Mouse (Mus musculus) liver, postnatal 0 days (tissue): ENCODE results near the gene Obp2a. TPM values are rescaled to one million over a fixed set of nuclear protein-coding genes. Genes with fewer than 3 reads are reported as not detected.
A peak's percentile ranks its signal among the peaks of the same experiment; 100 is the strongest.

Experiments used
- ATAC-seq: fragments of 200-750 bp; cut with Nextera tagmentation; 2 replicates; pipeline ENCODE4 v1.8.0; 2017; ENCODE audit warnings: mild to moderate bottlenecking, moderate library complexity
- DNase-seq: peaks from one replicate; pipeline ENCODE4 v3.0.0-alpha.2; 2016
- H3K27ac ChIP-seq: fragments of 300-500 bp; sonication (generic); 2 replicates; pipeline ENCODE4 v1.5.1; 2014; ENCODE audit warnings: antibody characterized with exemption, moderate library complexity, mild to moderate bottlenecking, low read depth
- H3K27me3 ChIP-seq: fragments of 300-500 bp; sonication (generic); 2 replicates; pipeline ENCODE4 v1.6.1; 2014; ENCODE audit warnings: low read length, control low read depth, mixed read lengths; ENCODE audit not compliant: insufficient read depth
- H3K36me3 ChIP-seq: fragments of 300-500 bp; sonication (generic); replicated peaks from 2 replicates; pipeline ENCODE4 v1.6.1; 2014; ENCODE audit warnings: mild to moderate bottlenecking, control low read depth, low read length, moderate library complexity, mixed read lengths; ENCODE audit not compliant: insufficient read depth
- H3K4me1 ChIP-seq: fragments of 300-500 bp; sonication (generic); 2 replicates; pipeline ENCODE4 v1.6.1; 2014; ENCODE audit warnings: antibody characterized with exemption, mild to moderate bottlenecking, control low read depth; ENCODE audit not compliant: insufficient read depth
- H3K4me2 ChIP-seq: fragments of 300-500 bp; sonication (generic); 2 replicates; pipeline ENCODE4 v1.6.1; 2014; ENCODE audit warnings: low read depth, mild to moderate bottlenecking, low read length, moderate library complexity, mixed read lengths
- H3K4me3 ChIP-seq: fragments of 300-500 bp; sonication (generic); 2 replicates; pipeline ENCODE4 v1.5.1; 2014; ENCODE audit warnings: low read depth, low read length
- H3K9ac ChIP-seq: fragments of 300-500 bp; sonication (generic); replicated peaks from 2 replicates; pipeline ENCODE4 v1.6.1; 2014; ENCODE audit warnings: mild to moderate bottlenecking, moderate library complexity
- H3K9me3 ChIP-seq: fragments of 300-500 bp; sonication (generic); 2 replicates; pipeline ENCODE4 v1.6.1; 2016; ENCODE audit warnings: mild to moderate bottlenecking, control low read depth, low read length, mixed read lengths
- CTCF ChIP-seq: sonication (generic); IDR thresholded peaks from 2 replicates; pipeline ENCODE4 v1.5.1; 2016; ENCODE audit warnings: antibody characterized with exemption, low read depth
- EP300 ChIP-seq: IDR thresholded peaks from 2 replicates; pipeline ENCODE4 v1.6.1; 2016; ENCODE audit warnings: antibody characterized with exemption, low read depth, mild to moderate bottlenecking
- WGBS: fragments of 180-500 bp; shearing (Covaris S2); extraction: QIAGEN DNeasy Blood & Tissue Kit; methylation state at CpG from one replicate; pipeline ENCODE4 v1.1.7; 2014; ENCODE audit not compliant: insufficient replicate concordance; 5-methylcytosine and 5-hydroxymethylcytosine counted together
- polyA plus RNA-seq: library from polyadenylated mRNA; unstranded; fragments of >200 nt; fragmentation: Nextera tagmentation; extraction: Ambion mirVana; gene quantifications from 2 replicates; pipeline ENCODE4 v1.2.1, GENCODE M21; 2015

Gene Obp2a
- polyA plus RNA-seq, 1 experiment from 2014 or later = not detected

GRCm38 (mm10) chr2:25661245-25661970, 38.4 kb upstream of the Obp2a start:
- DNase-seq = no peak
- no peaks in the 10 kb centered on the region for H3K9me3 ChIP-seq
- no peaks in the 10 kb centered on the region for H3K36me3 ChIP-seq
- TF ChIP-seq EP300 = no peak
- no peak for TF ChIP-seq CTCF
- WGBS = 77% methylated on average over 6 of the region's 6 CpGs
- H3K4me2 ChIP-seq = no peak overlapping the region
- H3K4me1 ChIP-seq = no peaks in the 10 kb centered on the region
- no peak overlapping the region for H3K4me3 ChIP-seq
- H3K27ac ChIP-seq = no peak overlapping the region
- H3K9ac ChIP-seq = no peak overlapping the region
- no peaks in the 10 kb centered on the region for H3K27me3 ChIP-seq
- ATAC-seq = no peak

- Histone ChIP-seq H3K9me3 (no peaks in the 10 kb centered on the region), H3K27me3 (no peaks in the 10 kb centered on the region), H3K9ac (no peak overlapping the region), H3K4me3 (no peak overlapping the region), H3K4me2 (no peak overlapping the region), H3K4me1 (no peaks in the 10 kb centered on the region), H3K36me3 (no peaks in the 10 kb centered on the region), H3K27ac (no peak overlapping the region)
- 46% methylated on average over 1 of the region's 1 CpGs for WGBS
- TF ChIP-seq CTCF (peak; percentile 67), EP300 (no peak)
- DNase-seq (peak; percentile 66), ATAC-seq (no peak)
Observed at GRCm38 (mm10) chr2:25663511-25663910, 36.3 kb upstream of the Obp2a start.

GRCm38 (mm10) chr2:25664125-25664524, 35.7 kb upstream of the Obp2a start:
- Histone ChIP-seq H3K4me1 (no peaks in the 10 kb centered on the region), H3K9ac (no peak overlapping the region), H3K27me3 (no peaks in the 10 kb centered on the region), H3K27ac (no peak overlapping the region), H3K9me3 (no peaks in the 10 kb centered on the region), H3K4me2 (no peak overlapping the region), H3K4me3 (no peak overlapping the region), H3K36me3 (no peaks in the 10 kb centered on the region)
- WGBS = 75% methylated on average over 5 of the region's 5 CpGs
- DNase-seq = no peak
- ATAC-seq = no peak
- TF ChIP-seq EP300 = no peak
- no peak for TF ChIP-seq CTCF

GRCm38 (mm10) chr2:25666516-25666915, 33.3 kb upstream of the Obp2a start:
- no peak overlapping the region for H3K27ac ChIP-seq
- H3K27me3 ChIP-seq = no peaks in the 10 kb centered on the region
- H3K9me3 ChIP-seq = no peaks in the 10 kb centered on the region
- no peak overlapping the region for H3K4me3 ChIP-seq
- H3K9ac ChIP-seq = no peak overlapping the region
- no peak overlapping the region for H3K4me2 ChIP-seq
- no peaks in the 10 kb centered on the region for H3K36me3 ChIP-seq
- ATAC-seq (no peak), DNase-seq (no peak)
- WGBS = 55% methylated on average over 1 of the region's 1 CpGs
- no peaks in the 10 kb centered on the region for H3K4me1 ChIP-seq
- no peak for TF ChIP-seq EP300
- no peak for TF ChIP-seq CTCF

- H3K9ac ChIP-seq = no peak within 1 kb of the TSS
- no peaks in the 10 kb centered on the region for H3K27me3 ChIP-seq
- H3K9me3 ChIP-seq = no peaks in the 10 kb centered on the region
- WGBS = 79% methylated on average over 3 of the region's 3 CpGs
- TF ChIP-seq EP300 (no peak), CTCF (no peak)
- H3K4me3 ChIP-seq = no peak within 1 kb of the TSS
- DNase-seq (no peak), ATAC-seq (no peak)
- no peak within 1 kb of the TSS for H3K27ac ChIP-seq
- H3K4me2 ChIP-seq = no peak within 1 kb of the TSS
- no peaks in the 10 kb centered on the region for H3K36me3 ChIP-seq
- no peaks in the 10 kb centered on the region for H3K4me1 ChIP-seq
Observed at GRCm38 (mm10) chr2:25676486-25676885, 23.4 kb upstream of the Obp2a start, which contains the start of gene Lcn6. Lcn6 (plus strand) TSS chr2:25676786.

- WGBS = 61% methylated on average over 6 of the region's 6 CpGs
Observed at GRCm38 (mm10) chr2:25679559-25679958, 20.3 kb upstream of the Obp2a start.

More at GRCm38 (mm10) chr2:25679559-25679958, 20.3 kb upstream of the Obp2a start:
- H3K27me3 ChIP-seq = no peaks in the 10 kb centered on the region
- H3K27ac ChIP-seq = no peak overlapping the region
- H3K4me2 ChIP-seq = no peak overlapping the region
- DNase-seq (no peak), ATAC-seq (no peak)
- H3K4me1 ChIP-seq = no peaks in the 10 kb centered on the region
- no peaks in the 10 kb centered on the region for H3K9me3 ChIP-seq
- H3K9ac ChIP-seq = no peak overlapping the region
- H3K4me3 ChIP-seq = no peak overlapping the region
- H3K36me3 ChIP-seq = no peaks in the 10 kb centered on the region
- no peak for TF ChIP-seq CTCF
- TF ChIP-seq EP300 = no peak
